Mouse (Mus musculus): ENCODE results near the gene Lepr. TPM values are rescaled to one million over a fixed set of nuclear protein-coding genes. Genes with fewer than 3 reads are reported as not detected.

Gene Lepr
- polyA plus RNA-seq, 1 experiment from 2014 or later, result 4.5 TPM

DNA sequence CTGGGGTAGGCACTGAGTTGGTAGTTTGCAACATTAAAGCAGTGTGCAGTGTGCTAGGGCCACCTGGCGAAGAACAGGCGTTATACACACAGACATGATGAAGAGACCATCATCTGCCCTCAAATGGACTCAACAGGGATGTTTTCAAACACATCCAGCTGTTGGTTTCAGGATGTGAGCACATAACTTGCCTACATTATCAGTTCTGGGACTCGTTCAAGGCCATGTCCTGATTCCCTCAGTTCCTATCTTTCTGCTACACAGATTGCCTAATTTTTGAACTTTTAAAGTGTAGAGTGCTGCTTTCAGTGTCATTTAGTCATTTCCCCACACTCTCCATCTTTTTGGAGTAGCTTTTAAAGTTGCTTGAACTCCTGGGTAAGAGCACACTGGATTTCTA, 34.1 kb upstream of the Lepr start:
- H3K27me3 ChIP-seq (ENCODE audit: control insufficient read depth, insufficient read depth, low read length), result no peaks in the 10 kb centered on the region
- no peak overlapping the region for H3K4me2 ChIP-seq (replicated peaks; ENCODE audit: low read depth)
- ATAC-seq (ENCODE audit: low FRiP score, low TSS enrichment) (no peak), DNase-seq (ENCODE audit: low spot score) (no peak)
- TF ChIP-seq EP300 (optimal IDR thresholded peaks at IDR 0.05), result no peak
- TF ChIP-seq CTCF (IDR thresholded peaks at IDR 0.05; ENCODE audit: low read depth), result no peak
- H3K36me3 ChIP-seq (ENCODE audit: control insufficient read depth, insufficient read depth, low read length), result no peaks in the 10 kb centered on the region
- no peak overlapping the region for H3K4me3 ChIP-seq (ENCODE audit: low read depth, low read length)
- H3K9me3 ChIP-seq (ENCODE audit: control insufficient read depth, low read length), result no peaks in the 10 kb centered on the region
- no peaks in the 10 kb centered on the region for H3K4me1 ChIP-seq (replicated peaks; ENCODE audit: control insufficient read depth, insufficient read depth)
- H3K9ac ChIP-seq (ENCODE audit: low read length), result no peak overlapping the region
- H3K27ac ChIP-seq (replicated peaks), result no peak overlapping the region
- 68% methylated on average over 3 of the region's 3 CpGs for WGBS

GRCm38 (mm10) chr4:101684821-101685220, 32.4 kb upstream of the Lepr start:
- WGBS, result 79% methylated on average over 3 of the region's 3 CpGs
- Histone ChIP-seq H3K4me1 (replicated peaks; ENCODE audit: control insufficient read depth, insufficient read depth) (no peaks in the 10 kb centered on the region), H3K27me3 (ENCODE audit: control insufficient read depth, insufficient read depth, low read length) (no peaks in the 10 kb centered on the region), H3K9ac (ENCODE audit: low read length) (no peak overlapping the region), H3K36me3 (ENCODE audit: control insufficient read depth, insufficient read depth, low read length) (no peaks in the 10 kb centered on the region), H3K4me3 (ENCODE audit: low read depth, low read length) (no peak overlapping the region), H3K27ac (replicated peaks) (no peak overlapping the region), H3K4me2 (replicated peaks; ENCODE audit: low read depth) (no peak overlapping the region), H3K9me3 (ENCODE audit: control insufficient read depth, low read length) (no peaks in the 10 kb centered on the region)
- TF ChIP-seq CTCF (IDR thresholded peaks at IDR 0.05; ENCODE audit: low read depth) (no peak), EP300 (optimal IDR thresholded peaks at IDR 0.05) (no peak)
- ATAC-seq (ENCODE audit: low FRiP score, low TSS enrichment), result no peak
- no peak for DNase-seq (ENCODE audit: low spot score)

- no peaks in the 10 kb centered on the region for H3K9me3 ChIP-seq (ENCODE audit: control insufficient read depth, low read length)
- H3K36me3 ChIP-seq (ENCODE audit: control insufficient read depth, insufficient read depth, low read length), result no peaks in the 10 kb centered on the region
- H3K9ac ChIP-seq (ENCODE audit: low read length), result no peak overlapping the region
- H3K27ac ChIP-seq (replicated peaks), result no peak overlapping the region
- H3K27me3 ChIP-seq (ENCODE audit: control insufficient read depth, insufficient read depth, low read length), result no peaks in the 10 kb centered on the region
- ATAC-seq (ENCODE audit: low FRiP score, low TSS enrichment) (no peak), DNase-seq (ENCODE audit: low spot score) (no peak)
- 68% methylated on average over 13 of the region's 13 CpGs for WGBS
- TF ChIP-seq EP300 (optimal IDR thresholded peaks at IDR 0.05) (no peak), CTCF (IDR thresholded peaks at IDR 0.05; ENCODE audit: low read depth) (no peak)
- no peaks in the 10 kb centered on the region for H3K4me1 ChIP-seq (replicated peaks; ENCODE audit: control insufficient read depth, insufficient read depth)
- no peak overlapping the region for H3K4me2 ChIP-seq (replicated peaks; ENCODE audit: low read depth)
- no peak overlapping the region for H3K4me3 ChIP-seq (ENCODE audit: low read depth, low read length)
Measured at GRCm38 (mm10) chr4:101686227-101686810, 30.9 kb upstream of the Lepr start.

- ATAC-seq (ENCODE audit: low FRiP score, low TSS enrichment) (no peak), DNase-seq (ENCODE audit: low spot score) (no peak)
- Histone ChIP-seq H3K9me3 (ENCODE audit: control insufficient read depth, low read length) (no peaks in the 10 kb centered on the region), H3K4me2 (replicated peaks; ENCODE audit: low read depth) (no peak overlapping the region), H3K4me1 (replicated peaks; ENCODE audit: control insufficient read depth, insufficient read depth) (no peaks in the 10 kb centered on the region), H3K9ac (ENCODE audit: low read length) (no peak overlapping the region), H3K4me3 (ENCODE audit: low read depth, low read length) (no peak overlapping the region), H3K36me3 (ENCODE audit: control insufficient read depth, insufficient read depth, low read length) (no peaks in the 10 kb centered on the region), H3K27ac (replicated peaks) (no peak overlapping the region), H3K27me3 (ENCODE audit: control insufficient read depth, insufficient read depth, low read length) (no peaks in the 10 kb centered on the region)
- TF ChIP-seq EP300 (optimal IDR thresholded peaks at IDR 0.05) (no peak), CTCF (IDR thresholded peaks at IDR 0.05; ENCODE audit: low read depth) (no peak)
- 82% methylated on average over 4 of the region's 4 CpGs for WGBS
Measured at GRCm38 (mm10) chr4:101689241-101689640, 28.0 kb upstream of the Lepr start.

- no peak overlapping the region for H3K9ac ChIP-seq (ENCODE audit: low read length)
- no peaks in the 10 kb centered on the region for H3K9me3 ChIP-seq (ENCODE audit: control insufficient read depth, low read length)
- no peaks in the 10 kb centered on the region for H3K27me3 ChIP-seq (ENCODE audit: control insufficient read depth, insufficient read depth, low read length)
- no peak overlapping the region for H3K4me2 ChIP-seq (replicated peaks; ENCODE audit: low read depth)
- no peak for ATAC-seq (ENCODE audit: low FRiP score, low TSS enrichment)
- no peaks in the 10 kb centered on the region for H3K4me1 ChIP-seq (replicated peaks; ENCODE audit: control insufficient read depth, insufficient read depth)
- no peak overlapping the region for H3K4me3 ChIP-seq (ENCODE audit: low read depth, low read length)
- no peak overlapping the region for H3K27ac ChIP-seq (replicated peaks)
- DNase-seq (ENCODE audit: low spot score), result no peak
- 60% methylated on average over 5 of the region's 5 CpGs for WGBS
- TF ChIP-seq CTCF (IDR thresholded peaks at IDR 0.05; ENCODE audit: low read depth) (no peak), EP300 (optimal IDR thresholded peaks at IDR 0.05) (no peak)
- no peaks in the 10 kb centered on the region for H3K36me3 ChIP-seq (ENCODE audit: control insufficient read depth, insufficient read depth, low read length)
Measured at GRCm38 (mm10) chr4:101689645-101690044, 27.6 kb upstream of the Lepr start.

DNA sequence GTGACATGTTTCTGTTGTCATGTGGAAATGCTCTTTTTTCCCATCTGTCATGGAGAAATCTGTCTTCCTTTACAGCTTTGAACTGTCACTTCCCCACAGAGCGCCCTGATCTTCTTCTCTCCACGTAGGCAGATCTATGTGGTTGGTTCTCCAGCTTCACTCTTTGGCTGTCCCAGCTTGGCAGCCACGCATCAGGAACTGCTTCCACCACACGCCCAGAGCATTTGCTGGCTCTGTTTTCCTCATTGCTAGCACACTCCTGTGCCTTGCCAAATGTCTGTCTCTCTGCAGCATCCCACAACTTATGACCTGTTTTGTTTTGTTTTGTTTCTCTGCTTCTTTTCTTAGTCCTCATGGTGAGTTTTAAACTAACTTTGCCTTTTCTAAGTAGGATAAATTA, 24.3 kb upstream of the Lepr start:
- H3K4me3 ChIP-seq (ENCODE audit: low read depth, low read length), result no peak overlapping the region
- ATAC-seq (ENCODE audit: low FRiP score, low TSS enrichment) (no peak), DNase-seq (ENCODE audit: low spot score) (no peak)
- no peak overlapping the region for H3K27ac ChIP-seq (replicated peaks)
- H3K9ac ChIP-seq (ENCODE audit: low read length), result no peak overlapping the region
- H3K4me1 ChIP-seq (replicated peaks; ENCODE audit: control insufficient read depth, insufficient read depth), result no peaks in the 10 kb centered on the region
- TF ChIP-seq EP300 (optimal IDR thresholded peaks at IDR 0.05) (no peak), CTCF (IDR thresholded peaks at IDR 0.05; ENCODE audit: low read depth) (no peak)
- H3K9me3 ChIP-seq (ENCODE audit: control insufficient read depth, low read length), result no peaks in the 10 kb centered on the region
- H3K4me2 ChIP-seq (replicated peaks; ENCODE audit: low read depth), result no peak overlapping the region
- 68% methylated on average over 4 of the region's 4 CpGs for WGBS
- no peaks in the 10 kb centered on the region for H3K36me3 ChIP-seq (ENCODE audit: control insufficient read depth, insufficient read depth, low read length)
- H3K27me3 ChIP-seq (ENCODE audit: control insufficient read depth, insufficient read depth, low read length), result no peaks in the 10 kb centered on the region
